Mouse (Mus musculus) Patski (cell line): Measurements from ENCODE around the gene Parg. TPM values are rescaled to one million over a fixed set of nuclear protein-coding genes. Genes with fewer than 3 reads are reported as not detected.

ENCODE experiments used
- ATAC-seq: fragments of 100-300 bp; one replicate; pipeline ENCODE4 v1.8.0; 2021
- CTCF ChIA-PET: fragments of 350-600 bp; sonication (Branson Sonifier 250); formaldehyde crosslinking; loops from one replicate; lab custom pipeline; 2022; ENCODE audit warnings: inconsistent platforms; lab: Charles Lee
- POLR2A ChIA-PET: fragments of 350-600 bp; sonication (Branson Sonifier 250); formaldehyde crosslinking; loops from one replicate; lab custom pipeline; 2022; ENCODE audit warnings: antibody characterized with exemption, inconsistent platforms; lab: Charles Lee
- DNase-seq: peaks from one replicate; pipeline ENCODE4 v3.0.0-alpha.2; 2011; ENCODE audit warnings: low read depth, low spot score
- H3K27me3 ChIP-seq: fragments of 371-371 bp; one replicate; pipeline ENCODE4 v1.5.1; 2021
- CTCF ChIP-seq: fragments of 100-300 bp; IDR thresholded peaks from one replicate; pipeline ENCODE4 v1.5.1; 2021
- in situ Hi-C: fragments of 300-500 bp; cut with MboI; formaldehyde crosslinking; loops from 3 replicates; pipeline ENCODE4 v1.11.1; 2018; ENCODE audit warnings: low pct_unique_long_range_greater_than_20kb, mixed read lengths
- polyA plus RNA-seq: library from polyadenylated mRNA; unstranded; gene quantifications from one replicate; pipeline ENCODE4 v1.2.3, GENCODE M21; 2021

The Parg gene
- polyA plus RNA-seq, 1 experiment from 2014 or later, result 27.8 TPM

- no peak for TF ChIP-seq CTCF
- ChIA-PET POLR2A (interaction anchor here (0.6 kb wide), 1 partner anchor 1684 kb away, joined by 4 read pairs; no protein-coding TSS in a partner anchor), CTCF (no interaction called here)
- DNase-seq, result no peak
- no peaks in the 10 kb centered on the region for H3K27me3 ChIP-seq
- in situ Hi-C loops, result no loop called here
- ATAC-seq, result no peak
These were observed 142.9 kb downstream of the Parg start for GRCm38 (mm10) chr14:32344694-32345093.

Other genes with a start within 250 kb of the Parg start
- 0.14 TPM for gene Galnt15, start 173.0 kb upstream of the Parg start, polyA plus RNA-seq
- gene Oxnad1, start 116.6 kb upstream of the Parg start, polyA plus RNA-seq, result 57.1 TPM
- 50.1 TPM for gene Dph3, start 116.2 kb upstream of the Parg start, polyA plus RNA-seq
- not detected for gene Msmb, start 59.9 kb upstream of the Parg start, polyA plus RNA-seq
- 65.0 TPM for gene Ncoa4, start 42.1 kb upstream of the Parg start, polyA plus RNA-seq
- gene Timm23, start 51 bp upstream of the Parg start, polyA plus RNA-seq, result 151 TPM
- 20.6 TPM for gene Ogdhl, start 120.1 kb downstream of the Parg start, polyA plus RNA-seq
- gene 1700024G13Rik, start 186.4 kb downstream of the Parg start, polyA plus RNA-seq, result not detected